Mouse (Mus musculus): ENCODE results near the gene Vezt.

Vezt gene

GRCm38 (mm10) chr10:93945843-93946499, 89.6 kb downstream of the Vezt start:
- no peak for DNase-seq

DNA sequence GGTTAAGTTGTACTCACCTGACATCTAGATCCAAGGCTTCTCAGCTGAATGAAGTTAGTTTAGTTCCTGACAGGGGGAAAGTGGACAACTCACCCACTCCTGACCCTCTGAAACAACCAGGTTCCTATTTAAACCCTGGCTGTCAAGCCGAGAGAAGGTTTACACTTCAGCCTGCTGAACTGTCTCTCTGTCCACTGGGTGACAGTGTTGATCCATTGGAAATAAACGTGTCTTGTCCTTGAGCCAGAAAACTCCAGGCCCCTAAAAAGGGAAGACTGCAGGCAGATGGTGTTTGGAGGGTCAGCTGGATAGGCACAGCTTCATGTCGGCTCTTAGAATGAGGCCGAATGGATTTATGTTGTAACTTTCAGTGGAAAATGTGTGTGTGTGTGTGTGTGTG, 90.3 kb downstream of the Vezt start:
- DNase-seq: peak; percentile 23 to 42

- DNase-seq: no peak
Observed at GRCm38 (mm10) chr10:93944241-93944640, 91.4 kb downstream of the Vezt start.

DNA sequence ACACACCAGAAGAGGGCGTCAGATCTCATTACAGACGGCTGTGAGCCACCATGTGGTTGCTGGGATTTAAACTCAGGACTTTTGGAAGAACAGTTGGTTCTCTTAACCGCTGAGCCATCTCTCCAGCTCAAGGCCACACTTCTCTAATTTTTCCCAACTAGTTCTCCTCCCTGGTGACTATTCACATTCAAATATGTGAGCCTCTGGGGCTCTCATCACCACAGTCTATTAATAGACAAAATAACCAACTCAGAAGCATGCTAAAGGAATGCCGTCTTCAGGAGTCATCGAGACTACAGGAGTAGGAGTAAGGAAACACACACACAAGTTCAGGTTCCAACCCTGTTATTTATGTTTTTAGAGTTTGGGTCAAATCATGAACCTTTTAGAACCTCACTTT, 95.3 kb downstream of the Vezt start:
- no peak for DNase-seq

DNA sequence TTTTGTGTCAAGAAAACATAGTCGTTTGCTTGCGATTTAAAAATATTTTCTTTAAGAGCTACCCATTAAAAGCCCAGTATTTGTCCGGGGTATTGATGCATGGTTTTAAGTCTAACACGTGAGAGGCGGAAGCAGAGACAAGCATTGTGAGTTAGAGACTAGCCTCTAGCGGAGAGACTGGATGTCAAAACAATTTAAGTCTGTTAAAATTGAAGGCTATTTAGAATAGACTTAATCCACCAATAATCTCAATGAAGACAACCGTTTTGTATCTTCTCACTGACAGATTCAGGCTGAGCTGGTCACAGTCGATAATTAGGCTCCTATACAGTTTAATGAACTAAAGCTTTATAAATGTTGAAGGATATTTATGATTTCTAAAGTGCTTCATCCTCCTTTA, 95.9 kb downstream of the Vezt start:
- no peak for DNase-seq

GRCm38 (mm10) chr10:93938844-93939271, 96.8 kb downstream of the Vezt start:
- peak in 1 of 2 experiments; percentile 28 for DNase-seq

- DNase-seq: peak; percentile 18 to 22
Observed at GRCm38 (mm10) chr10:93933980-93934379, 101.6 kb downstream of the Vezt start.

DNA sequence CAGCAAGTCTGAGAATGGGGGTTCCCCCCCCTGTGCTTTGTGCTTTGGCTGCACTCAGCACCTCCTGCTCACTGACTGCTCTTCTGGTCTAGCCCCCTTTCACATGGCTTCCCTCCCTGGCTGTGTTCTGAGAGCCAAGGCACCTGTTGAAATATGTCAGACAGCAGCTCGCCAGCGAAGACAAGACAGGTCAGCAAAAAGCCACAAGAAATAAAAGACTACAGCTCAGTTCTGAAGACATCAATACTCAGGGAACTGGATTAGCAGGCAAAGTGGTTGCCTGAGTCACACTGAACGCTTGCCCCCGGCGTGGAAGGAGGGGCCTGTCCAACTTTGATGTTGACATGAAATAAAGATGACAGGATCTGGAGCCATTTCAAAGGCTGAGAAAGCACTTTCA, 102.8 kb downstream of the Vezt start:
- DNase-seq: no peak

- DNase-seq: no peak
Observed at GRCm38 (mm10) chr10:93932020-93932419, 103.6 kb downstream of the Vezt start.

GRCm38 (mm10) chr10:93931431-93931830, 104.2 kb downstream of the Vezt start:
- no peak for DNase-seq

GRCm38 (mm10) chr10:93930236-93930824, 105.3 kb downstream of the Vezt start:
- no peak for DNase-seq

GRCm38 (mm10) chr10:93924666-93925065, 111.0 kb downstream of the Vezt start:
- no peak for DNase-seq

- DNase-seq: no peak
Observed at GRCm38 (mm10) chr10:93921160-93921559, 114.5 kb downstream of the Vezt start.

DNA sequence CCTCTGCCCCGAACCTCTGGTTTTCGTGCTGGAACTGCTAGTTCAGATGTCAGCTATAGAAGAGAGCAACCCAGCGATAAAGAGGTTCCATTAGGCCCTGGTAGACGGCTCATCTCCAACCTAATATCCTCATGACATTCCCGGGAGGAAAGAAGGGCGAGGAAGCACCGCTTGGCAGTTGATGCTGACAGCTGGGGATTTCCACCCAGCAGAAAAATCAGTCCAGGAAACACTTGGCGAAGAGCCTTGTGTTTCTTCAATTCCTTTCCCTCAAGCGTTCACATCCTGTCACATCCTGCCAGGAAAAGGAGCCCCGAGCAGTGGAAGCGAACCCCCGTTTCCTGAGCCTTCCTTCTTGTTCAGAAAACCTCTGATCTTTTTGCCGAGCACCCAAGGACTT, 116.4 kb downstream of the Vezt start:
- peak; percentile 13 to 22 for DNase-seq

- DNase-seq: peak; percentile 33 to 34
Observed at GRCm38 (mm10) chr10:93918701-93919100, 116.9 kb downstream of the Vezt start.

GRCm38 (mm10) chr10:93918087-93918486, 117.5 kb downstream of the Vezt start:
- DNase-seq: no peak

DNA sequence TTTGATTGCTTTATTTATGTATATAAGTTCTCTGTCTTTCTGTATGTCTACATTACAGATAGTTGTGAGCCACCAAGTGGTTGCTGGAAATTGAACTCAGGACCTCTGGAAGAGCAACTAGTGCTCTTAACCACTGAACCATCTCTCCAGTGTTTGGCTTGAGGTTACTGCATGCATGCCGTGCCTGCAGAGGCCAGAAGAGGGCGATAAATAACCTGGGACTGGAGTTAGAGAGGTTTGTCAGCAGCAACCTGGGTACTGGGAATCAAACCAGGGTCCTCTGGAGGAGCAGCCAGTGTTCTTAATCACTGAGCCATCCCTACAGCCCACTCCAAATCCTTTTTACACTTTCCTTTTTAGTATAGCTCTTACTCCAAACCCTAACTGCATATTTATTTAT, 118.8 kb downstream of the Vezt start:
- no peak for DNase-seq

- no peak for DNase-seq
Observed at GRCm38 (mm10) chr10:93915531-93916275, 119.9 kb downstream of the Vezt start.

GRCm38 (mm10) chr10:93913525-93913924, 122.1 kb downstream of the Vezt start:
- no peak for DNase-seq

- DNase-seq: no peak
Observed at GRCm38 (mm10) chr10:93912917-93913316, 122.7 kb downstream of the Vezt start.

GRCm38 (mm10) chr10:93912136-93912855, 123.3 kb downstream of the Vezt start:
- DNase-seq: no peak

DNA sequence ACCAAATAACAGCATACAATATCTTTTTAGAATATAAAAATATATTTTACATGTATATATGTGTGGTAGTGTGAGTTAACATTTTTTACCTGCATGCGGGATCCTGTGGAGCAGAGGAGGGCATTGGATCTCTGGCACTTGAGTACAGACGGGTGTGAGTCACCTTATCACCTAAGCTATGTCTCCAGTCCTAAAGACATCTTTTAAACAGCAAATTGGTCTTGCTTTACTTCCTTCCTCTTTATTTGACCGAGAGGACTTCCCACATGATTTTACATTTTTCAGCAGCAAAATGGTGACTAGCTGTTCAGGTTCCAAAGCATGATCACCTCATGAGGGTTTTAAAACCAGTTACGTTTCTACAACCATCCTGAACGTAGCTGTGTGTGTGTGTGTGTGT, 124.3 kb downstream of the Vezt start:
- no peak for DNase-seq

DNA sequence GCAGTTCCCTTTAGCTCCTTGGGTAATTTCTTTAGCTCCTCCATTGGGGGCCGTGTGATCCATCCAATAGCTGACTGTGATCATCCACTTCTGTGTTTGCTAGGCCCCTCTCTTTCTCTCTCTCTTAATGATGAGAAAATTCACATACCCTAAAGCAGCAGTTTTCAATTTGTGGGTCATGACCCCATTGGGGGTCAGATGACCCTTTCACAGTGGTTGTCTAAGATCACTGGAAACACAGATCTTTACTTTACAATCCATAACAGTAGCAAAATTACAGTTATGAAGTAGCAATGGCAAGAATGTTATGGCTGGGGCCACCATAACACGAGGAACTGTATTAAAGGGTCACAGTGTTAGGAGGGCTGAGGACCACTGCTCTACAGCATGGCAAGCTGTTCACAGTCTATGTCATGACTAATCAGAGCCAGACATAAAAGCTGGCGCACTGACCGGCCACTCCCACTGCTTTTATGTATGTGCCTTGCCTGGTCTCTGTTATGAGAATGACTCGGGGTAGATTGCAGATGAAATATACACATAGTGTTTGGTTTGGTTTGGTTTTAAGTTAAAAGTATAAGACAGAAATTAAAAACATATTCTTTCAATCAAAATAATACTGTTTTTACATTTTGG, 125.7 kb downstream of the Vezt start:
- DNase-seq: no peak
